Mouse (Mus musculus) myocyte (in vitro differentiated cells): ENCODE measurements around the gene Spryd3. TPM values are rescaled to one million over a fixed set of nuclear protein-coding genes. Genes with fewer than 3 reads are reported as not detected.

Source experiments
- H3K27me3 ChIP-seq: one replicate; pipeline ENCODE4 v1.6.1; 2011; ENCODE audit not compliant: control insufficient read depth, insufficient read depth, insufficient read length
- H3K36me3 ChIP-seq: one replicate; pipeline ENCODE4 v1.6.1; 2011; ENCODE audit not compliant: control insufficient read depth, insufficient read depth
- H3K4me2 ChIP-seq: one replicate; pipeline ENCODE4 v1.6.1; 2011; ENCODE audit warnings: low read depth, control low read depth
- H3K4me3 ChIP-seq: one replicate; pipeline ENCODE4 v1.5.1; 2011; ENCODE audit warnings: mild to moderate bottlenecking, control low read depth, moderate library complexity
- H3K79me2 ChIP-seq: one replicate; pipeline ENCODE4 v1.6.1; 2011; ENCODE audit not compliant: control insufficient read depth, insufficient read depth
- H3ac ChIP-seq: one replicate; pipeline ENCODE4 v1.6.1; 2011; ENCODE audit not compliant: control insufficient read depth, insufficient read length
- CEBPB ChIP-seq: IDR thresholded peaks from 2 replicates; pipeline ENCODE4 v1.6.1; 2011; ENCODE audit warnings: mild to moderate bottlenecking, moderate library complexity; ENCODE audit not compliant: poor library complexity, insufficient read depth, severe bottlenecking
- E2F4 ChIP-seq: IDR thresholded peaks from one replicate; pipeline ENCODE4 v1.6.1; 2011; ENCODE audit warnings: mild to moderate bottlenecking, control low read depth, moderate library complexity; ENCODE audit not compliant: insufficient read depth
- MAX ChIP-seq: IDR thresholded peaks from one replicate; pipeline ENCODE4 v1.6.1; 2011; ENCODE audit warnings: low read depth, mild to moderate bottlenecking, control low read depth
- MYOD1 ChIP-seq, 3 experiments: IDR thresholded peaks; one replicate each; pipeline ENCODE4 v1.6.1; 2011; ENCODE audit warnings: control low read depth in 2 of 3, low read depth in 2 of 3, mild to moderate bottlenecking in 2 of 3, moderate library complexity in 1 of 3; ENCODE audit not compliant: insufficient read length in 2 of 3, control insufficient read depth in 1 of 3
- MYOG ChIP-seq, 3 experiments: IDR thresholded peaks; one replicate each; pipeline ENCODE4 v1.6.1; 2011; ENCODE audit warnings: control low read depth in 2 of 3, low read depth in 2 of 3, mild to moderate bottlenecking in 2 of 3; ENCODE audit not compliant: insufficient read length in 2 of 3, control insufficient read depth in 1 of 3, insufficient read depth in 1 of 3
- POLR2A ChIP-seq: IDR thresholded peaks from one replicate; pipeline ENCODE4 v1.6.1; 2011; ENCODE audit warnings: low read depth, mild to moderate bottlenecking, control low read depth, moderate library complexity; ENCODE audit not compliant: insufficient read length
- POLR2AphosphoS2 ChIP-seq: IDR thresholded peaks from one replicate; pipeline ENCODE4 v1.6.1; 2011; ENCODE audit warnings: low read depth, control low read depth; ENCODE audit not compliant: insufficient read length
- REST ChIP-seq: IDR thresholded peaks from one replicate; pipeline ENCODE4 v1.6.1; 2011; ENCODE audit warnings: mild to moderate bottlenecking, control low read depth, moderate library complexity; ENCODE audit not compliant: insufficient read depth, insufficient read length
- SRF ChIP-seq: IDR thresholded peaks from one replicate; pipeline ENCODE4 v1.6.1; 2011; ENCODE audit warnings: low read depth; ENCODE audit not compliant: control insufficient read depth, insufficient read length
- TCF12 ChIP-seq: IDR thresholded peaks from one replicate; pipeline ENCODE4 v1.6.1; 2011; ENCODE audit warnings: mild to moderate bottlenecking, control low read depth; ENCODE audit not compliant: poor library complexity, insufficient read depth, severe bottlenecking
- TCF3 ChIP-seq: IDR thresholded peaks from one replicate; pipeline ENCODE4 v1.6.1; 2011; ENCODE audit warnings: low read depth, control low read depth; ENCODE audit not compliant: insufficient read length
- USF1 ChIP-seq: IDR thresholded peaks from one replicate; pipeline ENCODE4 v1.6.1; 2011; ENCODE audit warnings: low read depth, mild to moderate bottlenecking, control low read depth, moderate library complexity
- polyA plus RNA-seq: library from polyadenylated mRNA; unstranded; fragments of >200 nt; fragmentation: generic; extraction: Trizol; gene quantifications from one replicate; pipeline ENCODE4 v1.2.1, GENCODE M21; 2012; ENCODE audit warnings: missing spikeins

Gene Spryd3
- polyA plus RNA-seq, 1 experiment, result 51.0 TPM

- Histone ChIP-seq H3ac (no peak overlapping the region), H3K79me2 (no peaks in the 10 kb centered on the region), H3K4me3 (no peak overlapping the region), H3K4me2 (no peak overlapping the region), H3K36me3 (no peaks in the 10 kb centered on the region), H3K27me3 (no peaks in the 10 kb centered on the region)
- TF ChIP-seq MAX (no peak), REST (no peak), SRF (no peak), USF1 (no peak), MYOD1 (IDR thresholded peaks at IDR 0.05; ENCODE audit: control insufficient read depth in 1 of 3, insufficient read length in 2 of 3, low read depth in 2 of 3) (no peak), TCF3 (no peak), POLR2A (no peak), POLR2AphosphoS2 (no peak), TCF12 (no peak), MYOG (IDR thresholded peaks at IDR 0.05; ENCODE audit: control insufficient read depth in 1 of 3, insufficient read depth in 1 of 3, insufficient read length in 2 of 3, low read depth in 2 of 3) (no peak), E2F4 (no peak), CEBPB (no peak)
Observed at GRCm38 (mm10) chr15:102141120-102141519, 5.1 kb upstream of the Spryd3 start.

GRCm38 (mm10) chr15:102135522-102136128, 409 bp downstream of the Spryd3 start:
- H3K79me2 ChIP-seq, result peaks cover 20% of the 10 kb centered on the region
- peak overlapping the region; percentile 79 for H3K4me2 ChIP-seq
- H3K36me3 ChIP-seq, result peaks cover 29% of the 10 kb centered on the region
- H3K4me3 ChIP-seq, result peak overlapping the region; percentile 33
- H3K27me3 ChIP-seq, result no peaks in the 10 kb centered on the region
- no peak for TF ChIP-seq TCF12
- no peak for TF ChIP-seq MYOD1 (IDR thresholded peaks at IDR 0.05; ENCODE audit: control insufficient read depth in 1 of 3, insufficient read length in 2 of 3, low read depth in 2 of 3)
- TF ChIP-seq CEBPB, result no peak
- no peak for TF ChIP-seq USF1
- TF ChIP-seq MAX, result no peak
- TF ChIP-seq SRF, result no peak
- no peak for TF ChIP-seq POLR2AphosphoS2
- TF ChIP-seq E2F4, result no peak
- no peak for TF ChIP-seq POLR2A
- no peak for TF ChIP-seq TCF3
- H3ac ChIP-seq, result peak overlapping the region; percentile 27

DNA sequence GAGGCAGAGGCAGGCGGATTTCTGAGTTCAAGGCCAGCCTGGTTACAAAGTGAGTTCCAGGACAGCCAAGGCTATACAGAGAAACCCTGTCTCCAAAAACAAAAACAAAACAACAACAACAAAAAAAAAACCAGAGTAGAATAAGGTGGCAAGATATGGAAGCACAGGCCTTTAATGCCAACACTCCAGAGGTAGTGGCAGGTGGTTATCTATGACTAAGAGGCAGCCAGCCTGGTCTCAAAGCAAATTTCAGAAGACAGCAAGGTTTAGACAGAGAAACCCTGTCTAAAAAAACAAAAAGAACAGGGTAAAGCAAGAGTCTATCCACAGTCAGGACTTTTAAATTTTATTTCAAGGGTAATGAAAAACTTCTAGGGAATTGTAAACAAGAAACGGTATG, 1.3 kb downstream of the Spryd3 start:
- peak overlapping the region; percentile 79 for H3K4me2 ChIP-seq
- TF ChIP-seq TCF12 (no peak), CEBPB (no peak), MAX (no peak), TCF3 (no peak), POLR2A (no peak), SRF (no peak), E2F4 (no peak), REST (no peak), MYOG (IDR thresholded peaks at IDR 0.05; ENCODE audit: control insufficient read depth in 1 of 3, insufficient read depth in 1 of 3, insufficient read length in 2 of 3, low read depth in 2 of 3) (no peak), POLR2AphosphoS2 (no peak), USF1 (no peak), MYOD1 (IDR thresholded peaks at IDR 0.05; ENCODE audit: control insufficient read depth in 1 of 3, insufficient read length in 2 of 3, low read depth in 2 of 3) (no peak)
- peaks cover 20% of the 10 kb centered on the region for H3K79me2 ChIP-seq
- H3K36me3 ChIP-seq, result peaks cover 38% of the 10 kb centered on the region
- no peaks in the 10 kb centered on the region for H3K27me3 ChIP-seq
- peak overlapping the region; percentile 33 for H3K4me3 ChIP-seq
- no peak overlapping the region for H3ac ChIP-seq

DNA sequence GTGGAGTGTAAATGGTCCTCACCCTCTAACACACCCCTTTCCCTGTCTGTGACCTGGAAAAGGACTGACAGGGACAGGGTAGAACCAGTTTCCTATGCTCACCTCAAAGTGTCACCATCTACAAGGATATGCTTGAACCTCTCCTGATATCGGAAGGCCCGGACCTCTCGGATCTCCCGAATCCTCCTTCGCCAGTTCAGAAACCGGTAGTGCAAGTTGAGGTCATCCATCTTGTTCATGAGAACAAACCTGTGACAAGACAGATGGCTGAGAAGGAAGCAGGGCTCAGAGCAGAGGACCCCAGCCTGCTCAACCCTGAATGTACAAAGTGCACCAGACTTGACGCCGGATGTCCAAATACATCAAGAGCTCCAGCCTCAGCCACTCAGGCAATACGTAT, 2.7 kb downstream of the Spryd3 start:
- Histone ChIP-seq H3ac (no peak overlapping the region), H3K4me3 (no peak overlapping the region), H3K79me2 (peaks cover 20% of the 10 kb centered on the region), H3K36me3 (peaks cover 45% of the 10 kb centered on the region), H3K27me3 (no peaks in the 10 kb centered on the region), H3K4me2 (no peak overlapping the region)
- TF ChIP-seq MYOG (IDR thresholded peaks at IDR 0.05; ENCODE audit: control insufficient read depth in 1 of 3, insufficient read depth in 1 of 3, insufficient read length in 2 of 3, low read depth in 2 of 3) (no peak), TCF12 (no peak), E2F4 (no peak), SRF (no peak), CEBPB (no peak)

DNA sequence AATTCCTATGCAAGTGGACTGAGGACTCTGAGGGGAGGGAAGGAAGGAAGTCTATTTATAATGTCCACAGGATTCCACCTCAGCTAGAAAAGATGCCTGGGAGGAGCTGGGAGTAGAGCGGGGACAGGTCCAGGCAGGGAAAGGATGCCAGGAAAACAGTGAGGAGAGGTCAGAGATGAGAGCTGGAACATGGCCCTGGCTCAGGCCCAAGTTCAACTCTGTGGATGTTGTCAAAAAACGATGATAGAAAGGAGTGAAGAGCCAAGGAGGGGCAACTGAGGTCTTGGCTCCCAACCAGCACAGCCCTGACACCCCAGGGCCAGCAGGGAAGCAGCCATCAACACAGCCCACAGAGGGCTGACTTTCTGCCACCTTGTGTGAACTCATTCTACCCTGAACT, 9.7 kb downstream of the Spryd3 start:
- Histone ChIP-seq H3ac (no peak overlapping the region), H3K79me2 (no peaks in the 10 kb centered on the region), H3K4me2 (no peak overlapping the region), H3K36me3 (peaks cover 42% of the 10 kb centered on the region), H3K27me3 (no peaks in the 10 kb centered on the region), H3K4me3 (no peak overlapping the region)
- no peak for TF ChIP-seq SRF
- no peak for TF ChIP-seq REST
- TF ChIP-seq TCF3, result no peak
- no peak for TF ChIP-seq TCF12
- TF ChIP-seq MAX, result no peak
- no peak for TF ChIP-seq E2F4
- no peak for TF ChIP-seq MYOG (IDR thresholded peaks at IDR 0.05; ENCODE audit: control insufficient read depth in 1 of 3, insufficient read depth in 1 of 3, insufficient read length in 2 of 3, low read depth in 2 of 3)
- no peak for TF ChIP-seq POLR2AphosphoS2
- TF ChIP-seq USF1, result no peak
- TF ChIP-seq CEBPB, result no peak
- no peak for TF ChIP-seq MYOD1 (IDR thresholded peaks at IDR 0.05; ENCODE audit: control insufficient read depth in 1 of 3, insufficient read length in 2 of 3, low read depth in 2 of 3)
- TF ChIP-seq POLR2A, result no peak
